Mouse (Mus musculus): ENCODE data around the gene Fzd2. TPM values are rescaled to one million over a fixed set of nuclear protein-coding genes. Genes with fewer than 3 reads are reported as not detected.

Fzd2 gene
- polyA plus RNA-seq, 1 experiment from 2014 or later: 6.0 TPM

DNA sequence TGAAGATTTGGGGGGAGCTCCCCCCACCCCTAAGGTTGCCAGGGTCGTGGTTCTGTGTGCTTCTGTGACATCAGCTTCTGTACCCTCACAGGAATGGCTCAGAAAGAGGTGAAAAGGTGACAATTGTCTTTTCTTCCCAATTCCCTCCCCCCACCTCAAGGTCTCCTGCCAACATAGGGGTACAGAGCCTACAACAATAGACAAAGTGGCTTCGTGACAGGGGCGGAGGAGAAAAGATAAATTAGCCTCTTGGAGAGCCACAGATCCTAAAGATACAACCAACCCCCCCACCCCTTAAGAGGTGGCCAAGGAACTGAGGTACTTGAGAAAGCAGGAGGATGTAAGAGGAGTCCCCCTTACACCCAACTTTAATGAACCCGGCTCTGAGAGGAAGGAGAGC, 4.5 kb downstream of the Fzd2 start:
- ATAC-seq: no peak
- Histone ChIP-seq H3K4me1 (ENCODE audit: control insufficient read depth, insufficient read depth, low read depth, low read length) (peaks cover 16% of the 10 kb centered on the region), H3K27me3 (replicated peaks; ENCODE audit: control insufficient read depth, insufficient read depth, low read length) (peaks cover 7% of the 10 kb centered on the region), H3K9ac (ENCODE audit: low read depth, low read length) (no peak overlapping the region), H3K4me2 (ENCODE audit: low read length) (peak overlapping the region; percentile 89; the same call in 1 of the 2 replicates), H3K4me3 (ENCODE audit: low read length) (no peak overlapping the region), H3K36me3 (ENCODE audit: control insufficient read depth, insufficient read depth, low read length) (no peaks in the 10 kb centered on the region), H3K9me3 (ENCODE audit: control insufficient read depth, low read length) (no peaks in the 10 kb centered on the region), H3K27ac (ENCODE audit: low read depth, low read length) (no peak overlapping the region)
- WGBS: 28% methylated on average over 4 of the region's 4 CpGs

DNA sequence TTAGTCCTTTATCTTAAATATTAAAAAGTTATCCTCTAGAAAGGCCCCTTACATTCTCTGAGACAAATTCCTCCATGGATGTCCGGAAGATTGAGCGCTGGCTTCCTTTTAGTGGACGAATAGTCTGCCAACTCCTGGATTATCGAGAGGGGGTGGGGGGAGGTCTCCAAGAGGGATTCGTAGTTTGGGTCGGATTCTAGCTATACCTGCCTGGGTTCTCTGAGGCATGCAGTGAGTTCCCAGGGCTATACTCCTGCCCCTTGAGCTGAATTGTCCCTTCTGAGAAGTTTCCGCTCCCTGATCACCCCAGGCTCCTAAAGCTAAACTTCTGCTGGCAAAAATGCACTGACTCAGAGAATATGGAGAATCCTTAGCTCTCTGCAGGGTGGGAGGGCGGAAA, 5.3 kb downstream of the Fzd2 start:
- Histone ChIP-seq H3K4me2 (ENCODE audit: low read length) (no peak overlapping the region), H3K4me1 (ENCODE audit: control insufficient read depth, insufficient read depth, low read depth, low read length) (peaks cover 16% of the 10 kb centered on the region)
- 60% methylated on average over 8 of the region's 8 CpGs for WGBS

GRCm38 (mm10) chr11:102610260-102610659, 6.1 kb downstream of the Fzd2 start:
- Histone ChIP-seq H3K4me3 (ENCODE audit: low read length) (no peak overlapping the region), H3K4me1 (ENCODE audit: control insufficient read depth, insufficient read depth, low read depth, low read length) (peaks cover 9% of the 10 kb centered on the region), H3K9ac (ENCODE audit: low read depth, low read length) (no peak overlapping the region)

More for the DNA sequence above, 5.3 kb downstream of the Fzd2 start:
- ATAC-seq: no peak
- no peaks in the 10 kb centered on the region for H3K9me3 ChIP-seq (ENCODE audit: control insufficient read depth, low read length)
- H3K4me3 ChIP-seq (ENCODE audit: low read length): no peak overlapping the region
- H3K36me3 ChIP-seq (ENCODE audit: control insufficient read depth, insufficient read depth, low read length): no peaks in the 10 kb centered on the region
- no peak overlapping the region for H3K9ac ChIP-seq (ENCODE audit: low read depth, low read length)
- H3K27me3 ChIP-seq (replicated peaks; ENCODE audit: control insufficient read depth, insufficient read depth, low read length): peaks cover 7% of the 10 kb centered on the region
- no peak overlapping the region for H3K27ac ChIP-seq (ENCODE audit: low read depth, low read length)

DNA sequence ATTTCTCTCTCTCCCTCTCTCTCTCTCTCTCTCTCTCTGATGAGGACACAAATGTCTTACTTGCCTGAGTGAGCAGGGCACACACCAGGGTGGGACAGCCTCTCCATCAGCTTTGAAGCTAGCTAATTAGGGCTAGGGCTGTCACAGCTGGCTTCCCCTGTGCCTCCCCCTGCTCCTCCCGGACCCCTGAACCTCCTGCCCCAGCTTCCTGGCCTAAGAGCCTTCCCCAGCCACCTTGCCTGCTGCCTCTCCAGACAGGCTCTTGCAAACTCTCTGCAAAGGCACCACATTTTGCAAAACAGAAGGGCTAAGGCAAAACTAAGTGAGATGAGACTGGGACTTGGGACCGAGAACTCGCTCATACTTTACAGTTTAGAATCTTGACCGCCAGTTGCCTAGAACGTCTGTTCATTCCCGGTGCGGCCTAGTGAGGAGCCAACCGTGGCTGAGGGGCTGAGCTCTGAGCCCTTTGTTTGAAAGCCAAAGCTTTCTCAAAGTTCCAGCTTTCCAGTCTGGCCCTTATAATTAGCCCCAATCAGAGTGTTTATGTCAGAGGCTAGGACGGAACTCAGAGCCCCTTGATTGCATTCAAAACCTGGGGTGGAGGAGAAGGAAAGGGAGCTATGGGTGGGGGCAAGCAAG, 6.6 kb downstream of the Fzd2 start:
- WGBS: 16% methylated on average over 9 of the region's 9 CpGs
- H3K9ac ChIP-seq (ENCODE audit: low read depth, low read length): no peak overlapping the region
- peaks cover 4% of the 10 kb centered on the region; the same call in 1 of the 2 replicates for H3K4me1 ChIP-seq (ENCODE audit: control insufficient read depth, insufficient read depth, low read depth, low read length)
- ATAC-seq: no peak
- no peaks in the 10 kb centered on the region for H3K9me3 ChIP-seq (ENCODE audit: control insufficient read depth, low read length)
- H3K4me3 ChIP-seq (ENCODE audit: low read length): no peak overlapping the region
- no peaks in the 10 kb centered on the region for H3K36me3 ChIP-seq (ENCODE audit: control insufficient read depth, insufficient read depth, low read length)
- H3K27me3 ChIP-seq (replicated peaks; ENCODE audit: control insufficient read depth, insufficient read depth, low read length): peaks cover 2% of the 10 kb centered on the region
- H3K27ac ChIP-seq (ENCODE audit: low read depth, low read length): no peak overlapping the region
- H3K4me2 ChIP-seq (ENCODE audit: low read length): no peak overlapping the region

More at GRCm38 (mm10) chr11:102610260-102610659, 6.1 kb downstream of the Fzd2 start:
- Histone ChIP-seq H3K4me2 (ENCODE audit: low read length) (no peak overlapping the region), H3K9me3 (ENCODE audit: control insufficient read depth, low read length) (no peaks in the 10 kb centered on the region), H3K27ac (ENCODE audit: low read depth, low read length) (no peak overlapping the region), H3K27me3 (replicated peaks; ENCODE audit: control insufficient read depth, insufficient read depth, low read length) (peaks cover 2% of the 10 kb centered on the region), H3K36me3 (ENCODE audit: control insufficient read depth, insufficient read depth, low read length) (no peaks in the 10 kb centered on the region)
- ATAC-seq: no peak
- WGBS: 30% methylated on average over 4 of the region's 4 CpGs

DNA sequence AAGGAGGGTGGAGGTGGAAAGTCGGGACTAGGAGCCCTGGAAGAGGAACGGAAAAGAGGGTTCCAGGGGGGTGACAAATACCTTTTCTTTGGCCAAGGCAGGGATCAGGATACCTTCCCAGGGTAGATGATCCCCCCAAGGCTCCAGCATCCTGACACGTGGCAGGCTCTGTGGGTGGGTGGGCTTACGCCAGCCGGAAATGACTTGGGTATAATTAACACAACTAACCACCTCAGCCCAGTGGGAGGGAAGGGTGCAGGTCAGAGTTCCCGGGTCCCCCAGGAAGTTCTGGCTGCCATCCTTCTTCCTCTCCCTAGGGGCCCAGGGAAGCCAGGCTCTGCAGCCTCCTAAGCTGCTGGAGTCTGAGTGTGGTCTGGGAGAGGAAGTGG, 7.1 kb downstream of the Fzd2 start:
- H3K27ac ChIP-seq (ENCODE audit: low read depth, low read length): no peak overlapping the region
- no peak overlapping the region for H3K4me3 ChIP-seq (ENCODE audit: low read length)
- H3K9me3 ChIP-seq (ENCODE audit: control insufficient read depth, low read length): no peaks in the 10 kb centered on the region
- H3K4me1 ChIP-seq (ENCODE audit: control insufficient read depth, insufficient read depth, low read depth, low read length): no peaks in the 10 kb centered on the region
- peaks cover 2% of the 10 kb centered on the region for H3K27me3 ChIP-seq (replicated peaks; ENCODE audit: control insufficient read depth, insufficient read depth, low read length)
- no peak overlapping the region for H3K4me2 ChIP-seq (ENCODE audit: low read length)
- no peak for ATAC-seq
- H3K36me3 ChIP-seq (ENCODE audit: control insufficient read depth, insufficient read depth, low read length): no peaks in the 10 kb centered on the region
- WGBS: 23% methylated on average over 6 of the region's 6 CpGs
- H3K9ac ChIP-seq (ENCODE audit: low read depth, low read length): no peak overlapping the region

- 69% methylated on average over 2 of the region's 2 CpGs for WGBS
- no peak overlapping the region for H3K9ac ChIP-seq (ENCODE audit: low read depth, low read length)
- ATAC-seq: no peak
- no peak overlapping the region for H3K4me3 ChIP-seq (ENCODE audit: low read length)
- H3K4me2 ChIP-seq (ENCODE audit: low read length): no peak overlapping the region
- no peaks in the 10 kb centered on the region for H3K27me3 ChIP-seq (replicated peaks; ENCODE audit: control insufficient read depth, insufficient read depth, low read length)
- H3K9me3 ChIP-seq (ENCODE audit: control insufficient read depth, low read length): peaks cover 3% of the 10 kb centered on the region; the same call in 1 of the 2 replicates
- peaks cover 3% of the 10 kb centered on the region for H3K4me1 ChIP-seq (ENCODE audit: control insufficient read depth, insufficient read depth, low read depth, low read length)
- no peaks in the 10 kb centered on the region for H3K36me3 ChIP-seq (ENCODE audit: control insufficient read depth, insufficient read depth, low read length)
- no peak overlapping the region for H3K27ac ChIP-seq (ENCODE audit: low read depth, low read length)
Measured at GRCm38 (mm10) chr11:102619449-102619848, 15.3 kb downstream of the Fzd2 start.

- 0 out of 2 replicates have a peak overlapping the region, but pooled peaks have one; percentile 4 for H3K4me2 ChIP-seq (ENCODE audit: low read length)
- no peak; the same call in 1 of the 2 replicates for ATAC-seq
- H3K9ac ChIP-seq (ENCODE audit: low read depth, low read length): no peak overlapping the region
- no peak overlapping the region for H3K27ac ChIP-seq (ENCODE audit: low read depth, low read length)
- no peak overlapping the region for H3K4me3 ChIP-seq (ENCODE audit: low read length)
- no peaks in the 10 kb centered on the region for H3K27me3 ChIP-seq (replicated peaks; ENCODE audit: control insufficient read depth, insufficient read depth, low read length)
- peaks cover 3% of the 10 kb centered on the region for H3K4me1 ChIP-seq (ENCODE audit: control insufficient read depth, insufficient read depth, low read depth, low read length)
- no peaks in the 10 kb centered on the region for H3K36me3 ChIP-seq (ENCODE audit: control insufficient read depth, insufficient read depth, low read length)
- WGBS: 11% methylated on average over 17 of the region's 17 CpGs
- peaks cover 3% of the 10 kb centered on the region; the same call in 1 of the 2 replicates for H3K9me3 ChIP-seq (ENCODE audit: control insufficient read depth, low read length)
Measured at GRCm38 (mm10) chr11:102623876-102624789, 19.9 kb downstream of the Fzd2 start.

DNA sequence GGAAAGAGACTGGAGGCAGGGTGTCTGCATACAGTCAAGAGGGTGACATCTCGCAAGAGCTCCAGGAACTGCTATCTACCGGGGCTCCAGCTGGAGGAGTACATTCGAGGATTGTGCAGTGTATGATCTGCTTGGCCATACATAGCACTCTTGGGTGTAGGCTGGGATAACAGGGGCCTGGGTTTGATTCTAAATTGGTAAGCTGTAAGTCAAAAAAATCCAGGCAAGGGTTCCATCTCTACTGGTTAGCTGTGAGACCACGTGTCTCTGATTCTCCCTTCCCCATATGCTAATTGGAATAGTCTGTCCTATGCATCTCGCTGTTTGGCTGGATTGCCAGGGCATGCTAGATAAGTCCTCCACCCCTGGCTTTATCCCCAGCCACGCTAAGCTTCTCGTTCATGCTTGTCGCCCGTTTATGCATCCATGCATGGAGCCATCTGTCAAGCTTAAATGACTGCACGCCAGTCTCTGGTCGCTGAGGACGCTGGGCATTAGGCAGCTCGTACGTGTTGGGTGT, 20.8 kb downstream of the Fzd2 start:
- H3K36me3 ChIP-seq (ENCODE audit: control insufficient read depth, insufficient read depth, low read length): no peaks in the 10 kb centered on the region
- no peaks in the 10 kb centered on the region for H3K9me3 ChIP-seq (ENCODE audit: control insufficient read depth, low read length)
- H3K4me2 ChIP-seq (ENCODE audit: low read length): peak overlapping the region; percentile 38
- H3K27ac ChIP-seq (ENCODE audit: low read depth, low read length): 0 out of 2 replicates have a peak overlapping the region, but pooled peaks have one; percentile 10
- WGBS: 31% methylated on average over 14 of the region's 14 CpGs
- no peak overlapping the region for H3K9ac ChIP-seq (ENCODE audit: low read depth, low read length)
- H3K27me3 ChIP-seq (replicated peaks; ENCODE audit: control insufficient read depth, insufficient read depth, low read length): no peaks in the 10 kb centered on the region
- H3K4me3 ChIP-seq (ENCODE audit: low read length): no peak overlapping the region
- peak; percentile 80 for ATAC-seq
- H3K4me1 ChIP-seq (ENCODE audit: control insufficient read depth, insufficient read depth, low read depth, low read length): peaks cover 3% of the 10 kb centered on the region

Data from hindbrain, embryonic 16.5 days (tissue).